Mouse (Mus musculus) kidney, postnatal 0 days (tissue): ENCODE data around the gene Ch25h. TPM values are rescaled to one million over a fixed set of nuclear protein-coding genes. Genes with fewer than 3 reads are reported as not detected.

Source experiments
- ATAC-seq: fragments of 200-750 bp; cut with Nextera tagmentation; replicated peaks from 2 replicates; pipeline ENCODE4 v1.8.0; 2017; ENCODE audit warnings: low read depth, moderate number of reproducible peaks, moderate TSS enrichment, moderate library complexity; ENCODE audit not compliant: low FRiP score
- DNase-seq: peaks from one replicate; pipeline ENCODE4 v3.0.0-alpha.2; 2016; ENCODE audit warnings: low spot score
- H3K27ac ChIP-seq: fragments of 300-500 bp; sonication (generic); 2 replicates; pipeline ENCODE4 v1.5.1; 2014; ENCODE audit warnings: mild to moderate bottlenecking
- H3K27me3 ChIP-seq: fragments of 300-500 bp; sonication (generic); 2 replicates; pipeline ENCODE4 v1.6.1; 2014; ENCODE audit warnings: low read length, mixed read lengths; ENCODE audit not compliant: insufficient read depth
- H3K36me3 ChIP-seq: fragments of 300-500 bp; sonication (generic); 2 replicates; pipeline ENCODE4 v1.6.1; 2014; ENCODE audit warnings: low read length, mixed read lengths; ENCODE audit not compliant: insufficient read depth
- H3K4me1 ChIP-seq: fragments of 300-500 bp; sonication (generic); replicated peaks from 2 replicates; pipeline ENCODE4 v1.6.1; 2014; ENCODE audit warnings: antibody characterized with exemption, low read length, mixed read lengths; ENCODE audit not compliant: insufficient read depth
- H3K4me2 ChIP-seq: fragments of 300-500 bp; sonication (generic); 2 replicates; pipeline ENCODE4 v1.6.1; 2014; ENCODE audit warnings: mild to moderate bottlenecking, low read length, moderate library complexity, mixed read lengths
- H3K4me3 ChIP-seq: fragments of 300-500 bp; sonication (generic); replicated peaks from 2 replicates; pipeline ENCODE4 v1.5.1; 2014; ENCODE audit warnings: low read depth, low read length
- H3K9ac ChIP-seq: fragments of 300-500 bp; sonication (generic); 2 replicates; pipeline ENCODE4 v1.6.1; 2014; ENCODE audit warnings: low read depth, low read length
- H3K9me3 ChIP-seq: fragments of 300-500 bp; sonication (generic); replicated peaks from 2 replicates; pipeline ENCODE4 v1.6.1; 2016; ENCODE audit warnings: low read length, inconsistent platforms, mixed read lengths
- CTCF ChIP-seq: IDR thresholded peaks from 2 replicates; pipeline ENCODE4 v1.5.1; 2016; ENCODE audit warnings: antibody characterized with exemption, low read depth, mild to moderate bottlenecking, moderate library complexity
- WGBS: fragments of 180-500 bp; shearing (Covaris S2); extraction: QIAGEN DNeasy Blood & Tissue Kit; methylation state at CpG from one replicate; pipeline ENCODE4 v1.1.7; 2014; 5-methylcytosine and 5-hydroxymethylcytosine counted together
- polyA plus RNA-seq: library from polyadenylated mRNA; unstranded; fragments of >200 nt; fragmentation: Nextera tagmentation; extraction: Ambion mirVana; gene quantifications from 2 replicates; pipeline ENCODE4 v1.2.1, GENCODE M21; 2015

Ch25h gene
- polyA plus RNA-seq = 3.0 and 3.4 TPM in 2 replicates

GRCm38 (mm10) chr19:34474991-34475971, at the start of gene Ch25h:
Ch25h (minus strand) TSS chr19:34475164.
- Histone ChIP-seq H3K36me3 (no peaks in the 10 kb centered on the region), H3K4me2 (peak within 1 kb of the TSS; percentile 93), H3K4me1 (peaks cover 12% of the 10 kb centered on the region), H3K27me3 (peaks cover 4% of the 10 kb centered on the region), H3K9ac (peak within 1 kb of the TSS; percentile 32; the same call in 1 of the 2 replicates), H3K27ac (no peak within 1 kb of the TSS), H3K9me3 (no peaks in the 10 kb centered on the region), H3K4me3 (peak within 1 kb of the TSS; percentile 48)
- ATAC-seq (peak; percentile 52; the same call in 1 of the 2 replicates), DNase-seq (peak; percentile 74)
- WGBS = under 1% methylated on average over 35 of the region's 35 CpGs
- TF ChIP-seq CTCF = no peak

- WGBS = 61% methylated on average over 9 of the region's 9 CpGs
- no peaks in the 10 kb centered on the region for H3K4me1 ChIP-seq
- no peak overlapping the region for H3K4me3 ChIP-seq
- no peak overlapping the region for H3K9ac ChIP-seq
- no peaks in the 10 kb centered on the region for H3K36me3 ChIP-seq
- H3K9me3 ChIP-seq = no peaks in the 10 kb centered on the region
- no peak overlapping the region for H3K27ac ChIP-seq
- H3K4me2 ChIP-seq = no peak overlapping the region
- ATAC-seq (no peak), DNase-seq (no peak)
- TF ChIP-seq CTCF = no peak
- H3K27me3 ChIP-seq = no peaks in the 10 kb centered on the region
These were observed 49.7 kb upstream of the Ch25h start for GRCm38 (mm10) chr19:34524646-34525045.

- no peak for TF ChIP-seq CTCF
- Histone ChIP-seq H3K9me3 (no peaks in the 10 kb centered on the region), H3K9ac (no peak overlapping the region), H3K36me3 (peaks cover 5% of the 10 kb centered on the region; the same call in 1 of the 2 replicates), H3K4me3 (no peak overlapping the region), H3K4me2 (no peak overlapping the region), H3K4me1 (no peaks in the 10 kb centered on the region), H3K27ac (no peak overlapping the region), H3K27me3 (no peaks in the 10 kb centered on the region)
- DNase-seq = no peak
- WGBS = 84% methylated on average over 12 of the region's 12 CpGs
- no peak for ATAC-seq
These were observed 48.3 kb upstream of the Ch25h start for GRCm38 (mm10) chr19:34523106-34523725.

GRCm38 (mm10) chr19:34521978-34522377, 47.0 kb upstream of the Ch25h start:
- Histone ChIP-seq H3K4me1 (no peaks in the 10 kb centered on the region), H3K4me3 (no peak overlapping the region), H3K27ac (no peak overlapping the region), H3K4me2 (no peak overlapping the region), H3K9ac (no peak overlapping the region), H3K9me3 (no peaks in the 10 kb centered on the region), H3K36me3 (peaks cover 5% of the 10 kb centered on the region; the same call in 1 of the 2 replicates), H3K27me3 (no peaks in the 10 kb centered on the region)
- WGBS = 95% methylated on average over 1 of the region's 1 CpGs
- ATAC-seq (no peak), DNase-seq (no peak)
- TF ChIP-seq CTCF = no peak

- ATAC-seq = no peak
- no peaks in the 10 kb centered on the region for H3K9me3 ChIP-seq
- H3K27ac ChIP-seq = no peak overlapping the region
- 54% methylated on average over 2 of the region's 2 CpGs for WGBS
- H3K4me2 ChIP-seq = no peak overlapping the region
- H3K9ac ChIP-seq = no peak overlapping the region
- no peak for TF ChIP-seq CTCF
- H3K4me3 ChIP-seq = no peak overlapping the region
- H3K36me3 ChIP-seq = peaks cover 5% of the 10 kb centered on the region; the same call in 1 of the 2 replicates
- H3K27me3 ChIP-seq = no peaks in the 10 kb centered on the region
- no peak for DNase-seq
- no peaks in the 10 kb centered on the region for H3K4me1 ChIP-seq
These were observed 46.4 kb upstream of the Ch25h start for GRCm38 (mm10) chr19:34521361-34521760.

- no peak for TF ChIP-seq CTCF
- H3K9me3 ChIP-seq = no peaks in the 10 kb centered on the region
- H3K27ac ChIP-seq = no peak overlapping the region
- peaks cover 5% of the 10 kb centered on the region; the same call in 1 of the 2 replicates for H3K36me3 ChIP-seq
- H3K4me1 ChIP-seq = no peaks in the 10 kb centered on the region
- no peak for ATAC-seq
- H3K4me3 ChIP-seq = no peak overlapping the region
- DNase-seq = no peak
- 62% methylated on average over 4 of the region's 4 CpGs for WGBS
- H3K9ac ChIP-seq = no peak overlapping the region
- H3K27me3 ChIP-seq = no peaks in the 10 kb centered on the region
- no peak overlapping the region for H3K4me2 ChIP-seq
These were observed 45.1 kb upstream of the Ch25h start for GRCm38 (mm10) chr19:34520051-34520450.
